Mouse (Mus musculus): ENCODE data around the gene Olfr504. TPM values are rescaled to one million over a fixed set of nuclear protein-coding genes. Genes with fewer than 3 reads are reported as not detected.

The Olfr504 gene
- not detected for total RNA-seq (2023)

DNA sequence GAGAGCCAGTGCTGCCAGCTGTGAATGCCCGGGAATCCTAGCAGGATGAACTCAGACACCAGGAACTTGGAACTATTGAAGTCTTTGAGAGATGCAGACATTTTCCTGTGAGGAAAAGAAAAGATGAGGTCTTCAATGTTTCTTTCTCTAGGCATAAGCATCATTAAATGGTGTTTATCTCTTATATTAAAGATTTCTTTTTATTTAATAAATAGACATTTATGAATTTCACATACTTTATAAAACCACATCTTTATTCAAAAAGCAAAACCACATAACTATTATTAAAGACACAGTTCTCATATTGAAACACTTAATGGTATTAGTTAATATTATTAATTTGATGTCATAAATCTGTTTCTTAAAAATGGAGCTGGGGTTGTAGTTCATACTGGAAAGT is at the start of gene Olfr504:
Olfr504 (minus strand) TSS at position 101 of the 400 bp plus-strand sequence.

DNA sequence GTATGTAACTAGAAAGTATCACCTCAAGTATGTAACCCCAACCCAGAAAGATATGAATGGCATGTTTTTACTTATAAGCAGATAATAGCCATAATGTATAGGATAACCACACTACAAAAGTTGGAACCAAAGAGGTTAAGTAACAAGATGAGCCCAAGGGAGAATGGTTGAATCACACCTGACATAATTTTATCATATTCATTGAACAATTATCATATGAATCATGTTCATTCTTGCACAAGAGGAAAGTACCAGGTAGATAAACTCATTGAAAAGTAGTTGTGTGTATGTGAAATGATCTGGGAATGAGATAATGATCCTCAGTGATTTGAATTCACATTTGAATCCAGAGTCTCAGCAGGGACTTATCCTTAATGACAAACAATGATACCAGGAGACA is 44.9 kb upstream of the Olfr504 start, which contains the start of gene Olfr506:
Olfr506 (plus strand) TSS at position 301 of the 400 bp plus-strand sequence.

DNA sequence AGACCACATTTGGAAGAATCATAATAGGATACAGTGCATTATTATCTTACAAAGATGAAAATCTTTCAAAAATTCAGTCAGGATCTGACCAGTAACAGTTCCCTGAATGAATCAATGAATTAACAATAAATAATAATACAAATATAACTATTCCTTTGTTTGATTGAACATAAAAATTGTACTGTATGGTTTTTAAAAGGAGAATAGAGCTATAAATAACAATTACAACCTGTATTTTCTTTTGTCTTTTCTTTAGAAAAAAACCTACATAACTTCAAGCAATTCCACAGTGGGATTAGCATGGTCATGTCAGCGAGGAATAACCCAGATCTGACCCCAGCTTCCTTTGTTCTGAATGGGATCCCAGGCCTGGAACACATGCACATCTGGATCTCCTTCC is 21.4 kb downstream of the Olfr504 start, which contains the start of gene Olfr503:
Olfr503 (plus strand) TSS at position 301 of the 400 bp plus-strand sequence.

DNA sequence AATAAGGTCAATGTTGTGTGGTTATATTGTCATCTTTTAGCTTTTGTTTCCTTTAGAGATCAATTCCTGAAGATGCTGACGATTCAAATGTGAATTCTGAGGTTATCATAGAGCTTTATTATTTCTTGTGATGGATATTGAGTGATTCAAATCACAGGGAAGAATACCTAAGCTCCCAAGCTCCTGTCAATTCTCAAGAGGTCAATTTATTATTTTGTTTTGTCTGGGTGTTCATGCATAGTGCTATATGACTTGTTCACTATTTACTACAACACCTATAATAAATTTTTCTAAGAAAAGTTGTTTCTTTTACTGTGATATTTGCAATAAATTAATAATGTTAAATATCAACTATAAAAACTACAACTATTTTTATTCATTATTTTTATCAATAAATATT is 40.6 kb downstream of the Olfr504 start, which contains the start of gene Olfr502:
Olfr502 (minus strand) TSS at position 101 of the 400 bp plus-strand sequence.

Other genes starting within 250 kb of the Olfr504 start
- gene Olfr492, start 242.1 kb downstream of the Olfr504 start, total RNA-seq (2023): not detected
- gene Olfr493, start 218.8 kb downstream of the Olfr504 start, total RNA-seq (2023): not detected
- not detected for gene Olfr494, start 200.5 kb downstream of the Olfr504 start, total RNA-seq (2023)
- not detected for gene Olfr495, start 172.6 kb downstream of the Olfr504 start, total RNA-seq (2023)
- not detected for gene Olfr497, start 145.4 kb downstream of the Olfr504 start, total RNA-seq (2023)
- not detected for gene Olfr498, start 100.5 kb downstream of the Olfr504 start, total RNA-seq (2023)
- gene Olfr502, start 40.7 kb downstream of the Olfr504 start, total RNA-seq (2023): not detected
- not detected for gene Olfr503, start 21.3 kb downstream of the Olfr504 start, total RNA-seq (2023)
- not detected for gene Olfr506, start 45.0 kb upstream of the Olfr504 start, total RNA-seq (2023)
- gene Olfr507, start 56.0 kb upstream of the Olfr504 start, total RNA-seq (2023): not detected
- gene Olfr508, start 64.2 kb upstream of the Olfr504 start, total RNA-seq (2023): not detected
- not detected for gene Olfr509, start 86.1 kb upstream of the Olfr504 start, total RNA-seq (2023)
- gene Olfr510, start 100.6 kb upstream of the Olfr504 start, total RNA-seq (2023): not detected
- not detected for gene Olfr512, start 147.5 kb upstream of the Olfr504 start, total RNA-seq (2023)
- gene Olfr513, start 185.2 kb upstream of the Olfr504 start, total RNA-seq (2023): not detected

Data from monocyte, adult 59 days (primary cell).